Mouse (Mus musculus) A20 (cell line): Measurements from ENCODE around the gene Cep57l1.

Experiments
- DNase-seq: peaks from one replicate; pipeline ENCODE4 v3.0.0-alpha.2; 2011; ENCODE audit warnings: low read depth, low spot score

Gene Cep57l1

DNA sequence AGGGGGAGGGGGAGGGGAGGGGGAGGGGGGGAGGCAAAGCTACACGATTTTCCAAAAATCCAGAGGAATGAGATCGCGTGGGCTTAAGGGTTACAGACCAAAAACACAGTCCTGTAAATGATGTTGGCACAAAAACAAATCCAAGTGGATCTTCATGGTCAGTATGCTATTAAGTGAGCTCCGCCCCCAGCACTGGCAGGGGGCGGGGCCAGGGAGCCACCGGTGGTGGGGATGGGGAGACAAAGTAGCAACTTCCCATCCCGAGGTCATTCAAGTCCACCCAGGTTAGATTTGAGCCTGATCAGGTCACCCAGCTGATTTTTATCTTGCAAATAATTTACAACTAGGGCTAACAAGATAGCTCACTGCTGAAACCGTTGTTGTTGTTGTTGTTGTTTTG is 132.3 kb downstream of the Cep57l1 start:
- DNase-seq = peak; percentile 15

DNA sequence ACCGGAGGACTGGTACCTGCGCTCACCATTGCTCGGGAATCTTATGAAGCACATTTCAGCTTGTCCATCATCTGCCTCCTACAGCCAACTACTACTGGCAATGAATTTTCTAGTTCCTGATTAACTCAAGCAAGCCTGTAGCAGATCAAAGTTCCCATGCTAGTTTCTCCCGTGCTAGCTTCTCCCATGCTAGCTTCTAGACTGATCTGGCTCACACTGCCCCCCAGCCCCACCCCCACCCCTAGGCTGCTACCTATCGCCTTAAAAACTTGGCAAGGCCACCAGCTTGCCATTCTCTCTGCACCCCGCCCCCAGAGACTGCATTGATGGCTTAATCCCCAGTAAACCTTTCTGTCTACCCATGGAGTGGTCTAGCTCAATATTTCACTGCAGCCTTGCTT is 133.0 kb downstream of the Cep57l1 start:
- DNase-seq = no peak

GRCm38 (mm10) chr10:41675842-41676571 is 133.7 kb downstream of the Cep57l1 start:
- DNase-seq = no peak

DNA sequence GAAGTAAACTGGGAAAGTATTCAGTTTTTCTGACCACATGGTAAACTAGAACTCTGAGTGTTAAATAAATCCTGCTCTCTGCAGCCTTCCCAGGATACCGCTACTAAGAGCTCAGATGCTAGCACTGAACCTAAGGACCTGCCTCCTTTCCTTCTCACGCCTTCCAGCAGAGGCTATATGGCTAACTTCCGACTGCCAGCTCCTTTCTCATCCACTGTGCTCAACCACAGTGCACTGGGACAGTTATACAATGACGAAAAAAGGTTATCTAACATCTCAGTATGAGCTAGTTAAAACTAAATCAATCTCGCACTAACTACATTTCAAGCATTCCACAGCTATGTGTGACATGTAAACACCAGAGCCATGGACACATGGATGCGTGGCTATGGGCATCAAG is 134.4 kb downstream of the Cep57l1 start:
- no peak for DNase-seq

- DNase-seq = no peak
These were observed 135.3 kb downstream of the Cep57l1 start for GRCm38 (mm10) chr10:41674362-41674761.

DNA sequence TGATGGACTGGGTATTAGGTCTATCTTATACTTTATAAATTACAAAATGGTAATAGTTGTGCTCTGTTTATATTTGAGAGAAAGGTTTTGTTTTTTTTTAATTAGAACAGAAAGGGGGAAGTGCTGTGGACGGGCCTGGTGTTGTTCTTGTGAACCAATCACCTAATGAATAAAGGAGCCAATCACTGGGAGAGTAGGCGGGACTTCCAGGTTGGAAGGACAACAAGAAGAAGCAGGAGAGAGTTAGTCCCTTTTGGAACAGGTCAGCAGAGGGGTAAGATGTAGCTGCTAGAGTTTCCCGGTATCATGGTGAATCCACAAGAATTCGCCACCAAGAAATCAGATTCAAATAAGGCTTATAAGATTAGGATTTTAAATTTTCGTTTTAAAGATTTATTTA is 139.5 kb downstream of the Cep57l1 start:
- DNase-seq = peak; percentile 57
